Mouse (Mus musculus) liver, embryonic 16.5 days (tissue): ENCODE measurements around the gene Spred2. TPM values are rescaled to one million over a fixed set of nuclear protein-coding genes. Genes with fewer than 3 reads are reported as not detected.
"Not testable (repeated sequence)": the region's sequence is repeated elsewhere in the genome, so short reads cannot be mapped to it uniquely, and the experiment has no call there.

Experiments
- ATAC-seq: fragments of 200-750 bp; cut with Nextera tagmentation; 2 replicates; pipeline ENCODE4 v1.8.0; 2017; ENCODE audit warnings: low read depth, mild to moderate bottlenecking, moderate number of reproducible peaks, moderate library complexity
- H3K27ac ChIP-seq: fragments of 300-500 bp; sonication (generic); 2 replicates; pipeline ENCODE4 v1.5.1; 2014; ENCODE audit warnings: mild to moderate bottlenecking, low read length
- H3K27me3 ChIP-seq: fragments of 300-500 bp; sonication (generic); 2 replicates; pipeline ENCODE4 v1.6.1; 2014; ENCODE audit warnings: low read depth, low read length, mixed read lengths; ENCODE audit not compliant: control insufficient read depth, insufficient read depth
- H3K36me3 ChIP-seq: fragments of 300-500 bp; sonication (generic); 2 replicates; pipeline ENCODE4 v1.6.1; 2014; ENCODE audit warnings: mild to moderate bottlenecking; ENCODE audit not compliant: control insufficient read depth, insufficient read depth
- H3K4me1 ChIP-seq: fragments of 300-500 bp; sonication (generic); 2 replicates; pipeline ENCODE4 v1.6.1; 2014; ENCODE audit warnings: low read depth, low read length, mixed read lengths; ENCODE audit not compliant: control insufficient read depth
- H3K4me2 ChIP-seq: fragments of 300-500 bp; sonication (generic); 2 replicates; pipeline ENCODE4 v1.6.1; 2014; ENCODE audit warnings: low read depth, low read length, mixed read lengths
- H3K4me3 ChIP-seq: fragments of 300-500 bp; sonication (generic); 2 replicates; pipeline ENCODE4 v1.5.1; 2014; ENCODE audit warnings: low read depth, mild to moderate bottlenecking, low read length
- H3K9ac ChIP-seq: fragments of 300-500 bp; sonication (generic); 2 replicates; pipeline ENCODE4 v1.6.1; 2014; ENCODE audit warnings: low read depth, low read length
- H3K9me3 ChIP-seq: fragments of 300-500 bp; sonication (generic); replicated peaks from 2 replicates; pipeline ENCODE4 v1.6.1; 2016; ENCODE audit warnings: low read length; ENCODE audit not compliant: control insufficient read depth
- WGBS: fragments of 180-500 bp; shearing (Covaris S2); extraction: QIAGEN DNeasy Blood & Tissue Kit; methylation state at CpG from one replicate; pipeline ENCODE4 v1.1.7; 2014; ENCODE audit not compliant: insufficient replicate concordance; 5-methylcytosine and 5-hydroxymethylcytosine counted together
- polyA plus RNA-seq: library from polyadenylated mRNA; unstranded; fragments of >200 nt; fragmentation: Nextera tagmentation; extraction: Ambion mirVana; gene quantifications from 2 replicates; pipeline ENCODE4 v1.2.1, GENCODE M21; 2015

Gene Spred2
- polyA plus RNA-seq, 1 experiment from 2014 or later = 1.3 TPM

- WGBS = 23% methylated on average over 13 of the region's 13 CpGs
- Histone ChIP-seq H3K27me3 (no peaks in the 10 kb centered on the region), H3K9ac (no peak overlapping the region), H3K4me1 (peaks cover 5% of the 10 kb centered on the region), H3K4me2 (peak overlapping the region; percentile 31; the same call in 1 of the 2 replicates), H3K9me3 (no peaks in the 10 kb centered on the region), H3K36me3 (no peaks in the 10 kb centered on the region), H3K4me3 (no peak overlapping the region), H3K27ac (0 out of 2 replicates have a peak overlapping the region, but pooled peaks have one; percentile 9)
- ATAC-seq = peak; percentile 51
Observed at GRCm38 (mm10) chr11:20052814-20053536, 128.8 kb downstream of the Spred2 start.

GRCm38 (mm10) chr11:20053951-20054350 lies 129.8 kb downstream of the Spred2 start:
- Histone ChIP-seq H3K9ac (no peak overlapping the region), H3K9me3 (no peaks in the 10 kb centered on the region), H3K36me3 (no peaks in the 10 kb centered on the region), H3K4me3 (no peak overlapping the region), H3K4me1 (peaks cover 5% of the 10 kb centered on the region), H3K27ac (no peak overlapping the region), H3K27me3 (no peaks in the 10 kb centered on the region), H3K4me2 (no peak overlapping the region)
- no peak for ATAC-seq
- 68% methylated on average over 3 of the region's 3 CpGs for WGBS

- Histone ChIP-seq H3K4me3 (no peak overlapping the region), H3K4me1 (peaks cover 5% of the 10 kb centered on the region), H3K9ac (no peak overlapping the region), H3K27ac (no peak overlapping the region), H3K4me2 (no peak overlapping the region), H3K36me3 (no peaks in the 10 kb centered on the region), H3K9me3 (no peaks in the 10 kb centered on the region), H3K27me3 (no peaks in the 10 kb centered on the region)
- WGBS = 74% methylated on average over 5 of the region's 5 CpGs
- ATAC-seq = no peak
Observed at GRCm38 (mm10) chr11:20054617-20055016, 130.4 kb downstream of the Spred2 start.

GRCm38 (mm10) chr11:20056168-20056567 lies 132.0 kb downstream of the Spred2 start:
- Histone ChIP-seq H3K27me3 (no peaks in the 10 kb centered on the region), H3K9me3 (no peaks in the 10 kb centered on the region), H3K36me3 (no peaks in the 10 kb centered on the region), H3K27ac (no peak overlapping the region), H3K4me2 (no peak overlapping the region), H3K9ac (no peak overlapping the region), H3K4me1 (peaks cover 5% of the 10 kb centered on the region), H3K4me3 (no peak overlapping the region)
- 81% methylated on average over 1 of the region's 1 CpGs for WGBS
- ATAC-seq = no peak

- no peak for ATAC-seq
- Histone ChIP-seq H3K27ac (no peak overlapping the region), H3K36me3 (no peaks in the 10 kb centered on the region)
Observed at GRCm38 (mm10) chr11:20057429-20057828, 133.3 kb downstream of the Spred2 start.

GRCm38 (mm10) chr11:20059736-20060135 lies 135.6 kb downstream of the Spred2 start:
- Histone ChIP-seq H3K27ac (no peak overlapping the region), H3K36me3 (no peaks in the 10 kb centered on the region), H3K4me3 (no peak overlapping the region), H3K4me1 (no peaks in the 10 kb centered on the region), H3K27me3 (no peaks in the 10 kb centered on the region), H3K4me2 (no peak overlapping the region), H3K9ac (no peak overlapping the region), H3K9me3 (no peaks in the 10 kb centered on the region)
- no peak for ATAC-seq
- 76% methylated on average over 3 of the region's 3 CpGs for WGBS

More at GRCm38 (mm10) chr11:20057429-20057828, 133.3 kb downstream of the Spred2 start:
- Histone ChIP-seq H3K9me3 (no peaks in the 10 kb centered on the region), H3K4me2 (no peak overlapping the region), H3K4me1 (peaks cover 5% of the 10 kb centered on the region), H3K27me3 (no peaks in the 10 kb centered on the region), H3K4me3 (no peak overlapping the region), H3K9ac (no peak overlapping the region)
- WGBS = 70% methylated on average over 2 of the region's 2 CpGs

GRCm38 (mm10) chr11:20062801-20063200 lies 138.6 kb downstream of the Spred2 start:
- H3K36me3 ChIP-seq = peaks cover 13% of the 10 kb centered on the region

GRCm38 (mm10) chr11:20064086-20064485 lies 139.9 kb downstream of the Spred2 start:
- not testable (repeated sequence) for H3K27me3 ChIP-seq, H3K9me3 ChIP-seq, H3K27ac ChIP-seq, ATAC-seq, H3K9ac ChIP-seq, H3K4me2 ChIP-seq, H3K4me1 ChIP-seq, H3K4me3 ChIP-seq
- peaks cover 13% of the 10 kb centered on the region for H3K36me3 ChIP-seq
- WGBS = 67% methylated on average over 2 of the region's 2 CpGs

More at GRCm38 (mm10) chr11:20062801-20063200, 138.6 kb downstream of the Spred2 start:
- not testable (repeated sequence) for H3K27ac ChIP-seq, H3K4me1 ChIP-seq, ATAC-seq, H3K4me3 ChIP-seq, H3K9ac ChIP-seq, H3K27me3 ChIP-seq, H3K9me3 ChIP-seq, H3K4me2 ChIP-seq
- WGBS = 84% methylated on average over 9 of the region's 9 CpGs

GRCm38 (mm10) chr11:20064926-20065325 lies 140.8 kb downstream of the Spred2 start:
- Histone ChIP-seq H3K4me3 (no peak overlapping the region), H3K9ac (no peak overlapping the region), H3K9me3 (no peaks in the 10 kb centered on the region), H3K36me3 (peaks cover 13% of the 10 kb centered on the region), H3K4me1 (no peaks in the 10 kb centered on the region), H3K27ac (no peak overlapping the region), H3K27me3 (no peaks in the 10 kb centered on the region), H3K4me2 (no peak overlapping the region)
- 90% methylated on average over 2 of the region's 2 CpGs for WGBS
- ATAC-seq = no peak
